Mouse (Mus musculus): ENCODE measurements at regions not wholly inside any gene's neighbourhood (a gene's known extent, or its start where the extent isn't known, plus 50 kb on each side); places are given as distances from the start of the nearest gene placed in this dataset.

- DNase-seq, result no peak
These were observed 52.8 kb upstream of the Klf3 start for GRCm38 (mm10) chr5:64750406-64750805.

GRCm38 (mm10) chr5:64750976-64751656 is 52.1 kb upstream of the Klf3 start:
- DNase-seq, result no peak

GRCm38 (mm10) chr5:64753142-64753750 is 49.9 kb upstream of the Klf3 start:
- DNase-seq, result no peak
